Mouse (Mus musculus): ENCODE results near the gene Cstb.
"Not testable (repeated sequence)": the region's sequence is repeated elsewhere in the genome, so short reads cannot be mapped to it uniquely, and the experiment has no call there.

Cstb gene

DNA sequence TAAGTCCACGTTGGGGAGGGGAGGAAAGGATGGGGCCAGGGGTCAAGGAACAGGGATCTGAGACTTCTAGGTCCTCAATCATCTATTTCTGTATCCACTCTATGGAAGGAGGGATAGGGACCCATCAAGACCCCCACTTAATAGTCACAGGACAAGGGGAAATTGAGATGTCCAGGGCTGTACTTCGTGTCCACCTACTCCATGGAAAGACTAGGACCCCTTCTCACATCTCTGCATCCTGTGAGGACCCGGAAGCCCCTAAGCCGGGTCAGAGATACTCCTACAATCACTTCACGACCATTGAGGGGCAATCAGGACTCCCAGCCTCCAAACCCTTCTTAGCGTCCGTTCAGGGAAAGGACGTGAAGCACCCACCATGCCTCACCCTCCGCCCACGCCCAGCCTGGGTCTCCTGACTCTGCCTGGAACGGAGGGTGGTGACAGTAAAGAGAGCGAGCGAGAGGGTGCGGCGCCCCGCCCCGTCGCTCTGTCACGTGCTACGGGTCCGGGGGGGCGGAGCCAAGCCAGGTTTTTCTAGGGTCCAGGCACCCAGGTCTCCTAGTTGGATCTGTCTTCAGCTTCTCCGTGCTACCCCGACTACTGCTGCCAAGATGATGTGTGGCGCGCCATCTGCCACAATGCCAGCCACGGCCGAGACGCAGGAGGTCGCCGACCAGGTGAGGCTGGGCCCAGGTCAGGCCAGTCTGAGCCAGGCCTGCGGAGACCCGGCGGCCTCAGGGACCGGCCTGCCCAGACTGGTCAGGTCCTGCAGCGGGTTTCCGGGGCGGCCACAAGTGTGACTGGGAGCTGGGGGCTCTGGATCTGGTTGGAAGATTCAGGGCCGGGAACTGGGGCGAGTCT lies at the start of gene Cstb:
TSS of gene Cstb (plus strand) at position 489 of the 861 bp plus-strand sequence.
- peak; percentile 92 for DNase-seq (ENCODE audit: low spot score)

GRCm38 (mm10) chr10:78378516-78378915 lies 47.0 kb upstream of the Cstb start:
- DNase-seq (ENCODE audit: low spot score), result no peak

DNA sequence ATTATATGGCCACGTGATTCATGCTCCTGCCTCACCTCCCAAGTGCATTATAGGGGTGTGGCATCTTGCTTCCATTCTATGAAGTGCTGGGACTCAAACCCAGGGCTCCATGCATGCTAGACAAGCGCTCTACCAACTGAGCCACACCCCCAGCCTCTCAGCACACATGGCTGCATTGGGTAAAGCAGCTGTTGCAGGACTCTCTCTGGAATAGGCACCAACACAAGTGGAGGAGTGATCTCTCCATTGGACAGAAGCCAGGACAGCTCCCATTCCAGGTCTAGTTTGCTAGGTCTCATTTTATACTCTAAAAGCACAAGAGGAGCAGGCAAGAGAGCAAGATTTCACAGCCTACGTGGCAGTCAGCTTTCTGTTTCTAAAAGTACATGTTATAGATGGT lies 41.9 kb upstream of the Cstb start:
- DNase-seq (ENCODE audit: low spot score), result no peak

GRCm38 (mm10) chr10:78385520-78385919 lies 39.9 kb upstream of the Cstb start:
- DNase-seq (ENCODE audit: low spot score), result no peak

DNA sequence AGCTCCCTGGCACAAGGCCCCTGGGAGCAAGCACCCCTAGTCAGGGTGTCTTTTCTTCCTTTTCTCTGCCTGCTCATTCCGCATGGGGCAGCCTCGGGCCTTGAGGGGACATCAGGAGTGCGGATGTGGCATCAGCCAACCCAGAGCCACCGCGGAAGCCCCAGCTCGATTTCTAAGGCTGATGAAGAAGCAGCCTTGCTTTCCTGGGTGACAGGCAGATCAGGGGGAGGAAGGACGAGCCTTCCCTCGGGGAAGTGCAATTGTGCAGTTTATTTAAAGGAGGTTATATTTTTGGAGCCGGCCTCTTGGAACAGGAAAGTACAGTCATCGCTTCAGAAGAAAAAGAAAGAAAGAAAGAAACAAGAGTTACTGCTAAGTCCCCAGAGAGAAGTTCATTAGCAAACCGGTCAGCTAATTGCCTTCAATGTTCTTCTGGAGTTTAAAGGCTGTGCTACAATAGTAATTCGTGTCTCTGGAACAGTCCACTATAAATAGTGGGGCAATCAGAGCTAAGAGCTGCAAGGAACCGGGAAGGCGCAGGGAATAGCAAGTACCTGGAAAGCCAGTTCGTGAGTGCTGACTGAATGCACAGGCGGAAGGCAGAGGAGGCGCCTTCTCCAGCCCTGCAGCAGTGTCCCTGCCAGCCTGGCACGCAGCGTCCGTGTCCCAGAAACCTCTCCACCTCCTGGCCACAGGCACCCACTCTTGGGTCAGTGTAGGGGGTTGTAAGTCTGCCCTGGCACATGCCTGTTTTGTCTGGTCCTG lies 37.1 kb upstream of the Cstb start:
- no peak for DNase-seq (ENCODE audit: low spot score)

- DNase-seq (ENCODE audit: low spot score), result no peak
Measured at GRCm38 (mm10) chr10:78390982-78391470, 34.4 kb upstream of the Cstb start.

- peak; percentile 50 for DNase-seq (ENCODE audit: low spot score)
Measured at GRCm38 (mm10) chr10:78392072-78392471, 33.4 kb upstream of the Cstb start.

- no peak for DNase-seq (ENCODE audit: low spot score)
Measured at GRCm38 (mm10) chr10:78395377-78395776, 30.1 kb upstream of the Cstb start.

DNA sequence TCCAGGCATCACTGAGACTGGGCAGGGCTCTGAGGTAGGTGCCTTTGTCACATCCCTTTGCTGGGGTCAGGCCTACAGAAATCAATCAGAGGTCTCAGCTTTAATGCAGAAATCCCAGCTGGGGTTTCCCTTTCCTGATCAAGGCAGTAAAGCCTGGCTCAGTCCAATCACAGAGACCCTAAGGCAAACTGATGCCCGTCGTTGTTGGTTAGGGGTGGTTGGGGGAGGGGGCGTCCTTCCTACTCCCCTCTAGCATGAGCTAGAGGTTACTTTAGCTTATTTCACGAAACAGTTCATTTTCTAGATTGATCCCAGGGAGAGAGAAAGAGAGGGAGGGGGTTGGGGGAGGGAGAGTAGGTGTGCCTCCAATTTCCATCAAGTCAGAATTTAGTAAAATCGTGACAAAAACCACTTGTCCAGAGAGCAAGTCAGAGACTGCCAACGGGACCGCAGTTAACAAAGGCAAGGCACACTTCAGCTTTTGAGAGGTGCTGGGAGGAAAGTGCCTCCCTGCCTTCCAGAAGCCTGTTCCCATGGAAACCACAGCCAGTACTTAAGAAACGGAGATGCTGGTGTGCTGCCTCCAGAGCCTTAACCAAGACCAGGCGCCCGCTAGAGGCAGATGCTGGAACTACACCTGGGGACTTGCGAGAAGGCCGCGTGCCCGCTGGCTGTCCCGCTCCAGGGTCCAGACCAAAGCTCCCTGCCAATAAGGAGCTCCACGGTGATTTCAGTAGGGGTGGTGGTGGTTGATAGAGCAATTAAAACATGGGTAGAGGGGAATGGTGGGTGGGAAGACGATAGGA lies 29.4 kb upstream of the Cstb start:
- DNase-seq (ENCODE audit: low spot score), result peak; percentile 84

GRCm38 (mm10) chr10:78396625-78396885 lies 28.9 kb upstream of the Cstb start:
- no peak for DNase-seq (ENCODE audit: low spot score)

GRCm38 (mm10) chr10:78399090-78399657 lies 26.3 kb upstream of the Cstb start:
- no peak for DNase-seq (ENCODE audit: low spot score)

DNA sequence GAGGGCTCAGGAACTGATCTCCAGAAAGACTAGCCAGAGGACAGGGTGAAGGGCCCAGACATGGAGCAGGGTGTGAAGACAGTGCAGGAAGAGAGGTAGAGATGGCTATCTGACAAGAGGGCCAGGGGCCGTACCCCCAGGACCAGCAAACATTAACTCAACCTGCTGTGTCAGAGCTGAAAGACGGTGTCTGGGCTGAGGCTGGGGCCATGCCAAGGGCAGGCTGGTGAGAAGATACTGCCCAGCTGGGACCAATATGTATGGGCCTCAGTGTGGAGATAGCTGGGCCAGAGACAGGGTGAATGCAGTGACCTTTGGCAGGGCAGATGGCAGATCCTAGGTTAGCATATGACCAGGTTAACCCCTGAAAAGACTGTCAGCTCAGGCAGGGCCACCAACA lies 24.3 kb upstream of the Cstb start:
- no peak for DNase-seq (ENCODE audit: low spot score)

- DNase-seq (ENCODE audit: low spot score), result no peak
Measured at GRCm38 (mm10) chr10:78402301-78402922, 23.1 kb upstream of the Cstb start.

DNA sequence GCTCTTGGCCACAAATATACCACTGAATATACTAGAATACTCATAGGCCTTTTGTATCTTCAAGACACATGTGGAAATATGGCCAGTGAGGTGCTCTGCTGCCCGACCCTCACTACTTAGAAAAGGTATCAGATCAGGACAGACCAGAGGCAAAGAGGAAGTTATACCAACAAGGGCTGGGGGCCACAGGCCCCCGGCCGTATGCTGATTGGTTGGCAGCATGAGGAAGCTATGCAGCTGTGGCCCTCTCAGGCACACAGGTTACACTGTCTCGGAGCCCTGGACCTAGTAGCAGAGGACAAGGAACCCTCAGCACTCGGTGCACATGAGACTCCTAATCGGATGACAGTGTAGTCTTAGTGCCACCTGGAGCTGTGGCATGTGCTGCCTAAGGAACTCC lies 19.3 kb upstream of the Cstb start:
- no peak for DNase-seq (ENCODE audit: low spot score)

DNA sequence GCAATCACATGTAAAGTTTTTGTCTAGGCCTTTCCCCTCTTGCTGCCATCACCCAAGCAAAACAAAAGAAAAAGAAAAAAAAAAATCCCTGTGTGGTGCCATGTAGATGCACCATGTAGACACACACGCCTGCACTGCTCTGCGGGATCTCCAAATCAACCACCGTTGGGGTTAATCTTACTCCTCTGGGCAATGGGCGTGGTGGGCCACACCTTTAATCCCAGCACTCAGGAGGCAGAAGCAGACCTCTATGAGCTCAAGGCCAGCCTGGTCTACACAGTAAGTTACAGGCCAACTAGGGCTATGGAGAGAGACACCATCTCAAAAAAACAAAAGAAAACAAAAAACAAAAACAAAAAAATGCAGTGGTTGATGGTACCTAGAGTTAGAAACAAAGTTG lies 18.3 kb upstream of the Cstb start:
- no peak for DNase-seq (ENCODE audit: low spot score)

DNA sequence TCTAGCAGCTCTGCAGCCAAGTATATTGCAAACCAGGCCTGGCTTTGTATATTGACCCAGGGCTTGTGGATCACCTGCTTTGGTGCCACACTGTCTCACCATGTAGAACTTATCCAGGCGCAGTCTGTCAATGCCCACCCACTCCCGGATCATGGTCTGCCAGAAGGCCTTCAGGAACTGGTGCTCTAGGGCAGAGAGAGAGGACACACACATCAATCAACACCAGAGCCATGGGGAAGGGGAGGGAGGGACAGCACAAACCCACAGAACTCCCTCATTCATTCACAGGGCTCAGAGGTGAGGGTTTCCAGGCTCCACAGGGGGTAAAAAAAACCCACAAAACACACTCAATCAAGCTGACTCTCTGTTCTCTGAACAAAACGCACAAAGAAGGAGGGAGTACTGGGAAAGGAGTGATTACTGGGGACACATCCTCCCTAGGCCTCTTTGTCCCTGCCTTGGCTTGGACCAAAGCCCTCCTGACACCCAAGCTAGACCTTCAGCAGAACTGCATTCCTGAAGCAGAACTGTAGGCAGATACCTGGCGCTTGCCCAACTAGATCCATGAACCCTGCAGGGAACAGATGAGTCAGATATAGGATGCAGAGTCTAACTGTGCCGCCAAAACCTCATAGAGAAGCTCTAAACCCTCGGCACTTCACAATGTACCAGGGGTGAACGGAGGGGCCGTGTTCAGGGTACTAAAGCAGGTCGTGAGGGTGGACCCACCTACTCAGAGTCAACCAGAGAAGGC lies 16.3 kb upstream of the Cstb start:
- no peak for DNase-seq (ENCODE audit: low spot score)

GRCm38 (mm10) chr10:78411851-78412250 lies 13.6 kb upstream of the Cstb start:
- DNase-seq (ENCODE audit: low spot score), result no peak

DNA sequence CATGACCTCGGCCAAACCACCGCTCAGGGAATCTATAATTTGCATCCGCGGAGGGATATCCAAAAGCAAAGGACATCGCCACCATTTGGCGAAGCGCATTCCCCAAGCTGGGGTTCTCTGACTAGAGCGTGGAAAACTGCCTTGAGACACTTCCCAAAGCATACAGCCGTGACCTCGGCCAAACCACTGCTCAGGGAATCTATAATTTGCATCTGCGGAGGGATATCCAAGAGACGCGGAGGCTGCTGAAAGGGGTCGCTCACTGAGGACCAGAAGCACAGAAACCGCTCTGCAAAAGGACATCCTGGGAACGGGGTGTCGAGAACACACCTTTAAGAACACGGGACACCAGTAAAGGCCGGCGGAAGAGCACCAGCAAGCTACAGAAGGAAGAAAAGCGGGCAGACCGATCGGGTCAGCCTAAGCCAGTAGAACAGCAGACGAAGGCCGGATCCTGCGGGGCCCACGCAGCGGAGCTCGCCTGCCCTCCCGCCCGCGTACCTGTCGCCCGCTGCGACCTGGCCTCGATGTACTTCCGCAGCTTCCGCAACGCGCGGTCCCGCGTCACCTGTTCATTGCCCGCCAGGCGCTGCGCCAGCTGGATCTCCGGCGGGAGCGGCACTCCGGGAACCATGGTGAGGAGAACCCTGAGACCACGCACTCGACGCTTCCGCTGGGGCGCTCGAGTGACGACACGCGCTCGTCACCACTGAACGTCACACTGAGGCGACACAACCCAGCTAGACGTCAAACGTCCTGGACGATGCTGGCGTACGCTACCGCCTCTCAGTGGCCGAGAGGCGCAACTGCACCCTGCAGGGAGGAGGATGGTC lies 12.9 kb upstream of the Cstb start, which contains the start of gene Rrp1:
TSS of gene Rrp1 (minus strand) at position 725 of the 833 bp plus-strand sequence.
- peak; percentile 89 for DNase-seq (ENCODE audit: low spot score)

DNA sequence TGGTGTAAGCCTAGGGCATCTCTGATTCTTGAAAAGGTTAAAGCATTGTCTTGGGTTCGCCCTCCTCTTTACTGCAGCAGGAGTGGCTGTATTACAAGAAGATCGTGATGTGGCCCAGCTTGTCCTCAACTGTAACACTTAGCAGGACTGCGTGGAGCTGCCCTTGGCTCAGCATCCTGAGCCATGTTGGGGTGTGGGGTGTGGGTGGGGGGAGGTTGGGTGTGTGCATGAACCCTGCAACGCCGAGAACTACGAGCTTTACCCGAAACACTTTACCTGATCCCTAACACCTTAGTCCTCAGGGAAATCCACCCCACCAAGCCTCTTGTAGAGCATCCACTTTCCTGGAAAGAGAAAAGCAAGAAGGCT lies 12.3 kb upstream of the Cstb start:
- no peak for DNase-seq (ENCODE audit: low spot score)

DNA sequence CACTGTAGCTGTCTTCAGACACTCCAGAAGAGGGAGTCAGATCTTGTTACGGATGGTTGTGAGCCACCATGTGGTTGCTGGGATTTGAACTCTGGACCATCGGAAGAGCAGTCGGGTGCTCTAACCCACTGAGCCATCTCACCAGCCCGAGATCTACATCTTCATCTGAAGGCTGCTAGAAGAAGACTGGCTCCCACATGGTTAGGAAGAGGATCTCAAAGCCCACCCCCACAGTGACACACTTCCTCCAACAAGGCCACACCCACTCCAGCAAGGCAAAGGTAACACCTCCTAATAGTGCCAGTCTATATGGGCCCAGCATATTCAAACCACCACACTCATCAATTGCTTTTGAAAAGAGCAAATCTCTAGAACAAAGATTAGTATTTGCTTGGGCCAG lies 10.5 kb upstream of the Cstb start:
- not testable (repeated sequence) for DNase-seq (ENCODE audit: low spot score)

Data from yolk sac, embryonic 10.5 days (tissue).